34 mouse cellular contexts compared by ENCODE assay signal in genomic region chr14:51794106-51794505, GRCm38 (mm10). TPM values are rescaled to one million over a fixed set of nuclear protein-coding genes. Genes with fewer than 3 reads are reported as not detected.
"Had no signal": no experiment of that assay in that cellular context is flagged by ENCODE, and none has a peak within 500 bp of the region (broad histone marks: within the 10 kb centered on the region; RNA-seq: fewer than 3 reads in every experiment).

No protein-coding gene starts in this region.

- H3K27ac ChIP-seq: hindbrain, postnatal 0 days; limb, embryonic 12.5 days; limb, embryonic 15.5 days; liver, embryonic 14.5 days; lung, embryonic 15.5 days; midbrain, embryonic 10.5 days; midbrain, embryonic 13.5 days had no signal

- DNase-seq: kidney, adult 9 months; kidney, postnatal 14 days; left cerebral cortex, postnatal 4 days; liver, postnatal 0 days; lung, postnatal 10 days; lung, postnatal 36 days; retina, postnatal 1 day; right cerebral cortex, postnatal 25 days; thymus, adult 18-20 months; thymus, postnatal 36 days had no signal

- H3K27me3 ChIP-seq: limb, embryonic 12.5 days; limb, embryonic 15.5 days; lung, embryonic 15.5 days; megakaryocyte, embryonic 14.5 days; midbrain, embryonic 13.5 days had no signal

- H3K36me3 ChIP-seq: limb, embryonic 12.5 days; limb, embryonic 15.5 days; lung, embryonic 15.5 days; midbrain, embryonic 10.5 days; midbrain, embryonic 13.5 days had no signal

- ATAC-seq: hindbrain, postnatal 0 days; inflammation-experienced regulatory T-cells, adult 6 months; liver, postnatal 0 days; midbrain, embryonic 13.5 days; midbrain, embryonic 16.5 days had no signal

- H3K9me3 ChIP-seq: limb, embryonic 12.5 days; limb, embryonic 15.5 days; lung, embryonic 15.5 days; megakaryocyte, embryonic 14.5 days; midbrain, embryonic 10.5 days; midbrain, embryonic 13.5 days had no signal

- H3K9ac ChIP-seq: limb, embryonic 12.5 days; limb, embryonic 15.5 days; liver, embryonic 14.5 days; liver, postnatal 0 days; lung, embryonic 15.5 days; midbrain, embryonic 13.5 days had no signal

- H3K4me2 ChIP-seq: limb, embryonic 12.5 days; limb, embryonic 15.5 days; liver, embryonic 11.5 days; lung, embryonic 15.5 days; midbrain, embryonic 13.5 days had no signal

- H3K4me1 ChIP-seq: limb, embryonic 12.5 days; limb, embryonic 15.5 days; lung, embryonic 15.5 days; megakaryocyte, embryonic 14.5 days; midbrain, embryonic 10.5 days; midbrain, embryonic 13.5 days had no signal

- H3K4me3 ChIP-seq: limb, embryonic 12.5 days; limb, embryonic 15.5 days; lung, embryonic 15.5 days; megakaryocyte, embryonic 14.5 days; midbrain, embryonic 10.5 days; midbrain, embryonic 13.5 days; myocyte had no signal

RNA-seq across cellular contexts. Expression of gene AY358078, which starts 5.7 kb away (rescaled TPM):
- total RNA-seq: hindbrain, postnatal 0 days; layer of hippocampus, adult 8-10 months; layer of hippocampus, postnatal 10 days; left cerebral cortex, adult 8-10 months; left cerebral cortex, postnatal 14 days; left cerebral cortex, postnatal 4 days; monocyte, adult 5-6 weeks; neutrophil, adult 5-6 weeks had no signal
- polyA plus RNA-seq: hindbrain, postnatal 0 days; inflammation-experienced regulatory T-cells, adult 6 months; limb, embryonic 12.5 days; limb, embryonic 15.5 days; liver, embryonic 11.5 days; liver, embryonic 14.5 days; liver, postnatal 0 days; lung, embryonic 15.5 days; midbrain, embryonic 10.5 days; midbrain, embryonic 13.5 days; midbrain, embryonic 16.5 days; myocyte; neural tube, embryonic 11.5 days; spleen, adult 2 months; stomach, embryonic 16.5 days; urinary bladder, adult 2 months had no signal

RNA-seq across cellular contexts. Expression of gene Ang4, which starts 20.7 kb away (rescaled TPM):
- total RNA-seq: hindbrain, postnatal 0 days; layer of hippocampus, adult 8-10 months; layer of hippocampus, postnatal 10 days; left cerebral cortex, adult 8-10 months; left cerebral cortex, postnatal 14 days; left cerebral cortex, postnatal 4 days; monocyte, adult 5-6 weeks; neutrophil, adult 5-6 weeks had no signal
- polyA plus RNA-seq: hindbrain, postnatal 0 days; inflammation-experienced regulatory T-cells, adult 6 months; limb, embryonic 12.5 days; limb, embryonic 15.5 days; liver, embryonic 11.5 days; liver, embryonic 14.5 days; liver, postnatal 0 days; midbrain, embryonic 10.5 days; midbrain, embryonic 13.5 days; midbrain, embryonic 16.5 days; myocyte; neural tube, embryonic 11.5 days; spleen, adult 2 months had no signal

RNA-seq across cellular contexts. Expression of gene Ear6, which starts 59.4 kb away (rescaled TPM):
- total RNA-seq: hindbrain, postnatal 0 days; layer of hippocampus, adult 8-10 months; layer of hippocampus, postnatal 10 days; left cerebral cortex, adult 8-10 months; left cerebral cortex, postnatal 14 days; left cerebral cortex, postnatal 4 days; neutrophil, adult 5-6 weeks had no signal
- polyA plus RNA-seq: hindbrain, postnatal 0 days; inflammation-experienced regulatory T-cells, adult 6 months; limb, embryonic 12.5 days; limb, embryonic 15.5 days; lung, embryonic 15.5 days; midbrain, embryonic 10.5 days; midbrain, embryonic 13.5 days; midbrain, embryonic 16.5 days; myocyte; neural tube, embryonic 11.5 days; small intestine, adult 2 months; testis, adult 2 months; urinary bladder, adult 2 months had no signal
